Mouse (Mus musculus) cortical plate, adult 2 months (tissue): ENCODE data around the gene Pdgfra. TPM values are rescaled to one million over a fixed set of nuclear protein-coding genes. Genes with fewer than 3 reads are reported as not detected.

Experiments
- H3K27ac ChIP-seq: fragments of 200-500 bp; 2 replicates; pipeline ENCODE4 v1.5.1; 2012; ENCODE audit warnings: low read length, control low read depth, inconsistent platforms; ENCODE audit not compliant: insufficient read depth
- H3K4me1 ChIP-seq: fragments of 200-500 bp; 2 replicates; pipeline ENCODE4 v1.6.1; 2011; ENCODE audit warnings: low read length; ENCODE audit not compliant: control insufficient read depth, insufficient read depth
- H3K4me3 ChIP-seq: fragments of 200-500 bp; 2 replicates; pipeline ENCODE4 v1.5.1; 2011; ENCODE audit warnings: mild to moderate bottlenecking, low read length, control low read depth; ENCODE audit not compliant: insufficient read depth
- CTCF ChIP-seq: fragments of 200-500 bp; IDR thresholded peaks from 2 replicates; pipeline ENCODE4 v1.5.1; 2011; ENCODE audit warnings: mild to moderate bottlenecking, control low read depth, low read length; ENCODE audit not compliant: insufficient read depth; ENCODE audit errors: extremely low read depth
- POLR2A ChIP-seq: fragments of 200-500 bp; IDR thresholded peaks from 2 replicates; pipeline ENCODE4 v1.6.1; 2011; ENCODE audit warnings: mild to moderate bottlenecking, low read length, control low read depth; ENCODE audit not compliant: insufficient read depth; ENCODE audit errors: extremely low read depth
- polyA plus RNA-seq: library from polyadenylated mRNA; depleted of rRNA; stranded (reverse); fragments of >200 nt; gene quantifications from 2 replicates; pipeline ENCODE4 v1.2.3, GENCODE M21; 2012

Gene Pdgfra
- polyA plus RNA-seq, 1 experiment, result 21.7 TPM

DNA sequence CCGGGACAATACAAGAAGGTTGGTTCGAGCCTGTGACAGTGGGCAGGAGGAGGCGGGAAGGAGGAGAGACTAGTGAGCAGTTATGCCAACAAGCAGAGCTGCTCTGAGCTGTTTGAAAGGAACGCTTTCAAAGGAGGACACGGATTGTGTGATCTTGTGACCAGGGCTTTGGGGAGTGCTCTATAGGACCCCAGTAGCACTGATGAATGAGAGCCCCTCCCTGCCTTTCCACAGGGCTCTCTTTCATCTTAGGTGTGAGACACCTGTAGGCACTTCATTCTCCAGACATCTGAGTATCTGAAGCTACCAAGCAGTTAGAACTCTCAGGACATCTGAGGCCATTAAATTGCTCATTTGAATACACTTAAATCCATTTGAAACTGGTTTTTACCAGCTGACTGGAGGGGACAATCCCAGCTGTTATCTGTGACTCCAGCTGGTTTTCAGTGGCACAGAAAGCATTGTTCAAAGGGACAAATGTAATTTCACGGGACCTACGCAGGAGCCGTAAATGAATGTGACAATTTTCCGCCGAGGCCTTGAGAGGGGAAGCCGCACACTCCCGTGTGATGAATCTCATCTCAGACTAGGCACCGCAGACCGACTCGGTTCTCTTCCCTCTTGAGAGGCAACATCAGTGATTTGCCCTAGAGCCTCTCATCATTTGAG is 37.4 kb downstream of the Pdgfra start:
- Histone ChIP-seq H3K27ac (no peak overlapping the region), H3K4me3 (no peak overlapping the region), H3K4me1 (no peaks in the 10 kb centered on the region)
- TF ChIP-seq POLR2A, result no peak
- no peak for TF ChIP-seq CTCF

DNA sequence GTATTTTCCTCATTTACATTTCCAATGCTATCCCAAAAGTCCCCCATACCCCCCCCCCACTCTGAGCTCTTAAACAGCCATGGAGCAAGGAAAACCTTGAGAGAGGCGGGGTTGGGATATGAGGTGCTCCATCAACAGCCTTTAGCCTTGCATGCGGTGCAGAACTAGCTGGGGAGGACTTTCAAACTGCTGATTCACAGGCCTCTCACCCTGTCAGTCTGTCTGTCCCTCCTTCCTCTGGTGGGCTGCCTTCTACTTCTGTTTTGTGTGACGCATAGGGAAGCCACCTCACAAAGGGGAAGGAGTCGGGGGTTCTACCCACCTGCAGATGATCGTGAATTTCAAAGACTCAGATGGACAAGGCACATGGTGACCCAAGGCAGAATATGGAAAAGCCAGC is 41.0 kb downstream of the Pdgfra start:
- no peak for TF ChIP-seq POLR2A
- TF ChIP-seq CTCF, result no peak
- no peak overlapping the region for H3K4me3 ChIP-seq
- no peak overlapping the region for H3K27ac ChIP-seq
- no peaks in the 10 kb centered on the region for H3K4me1 ChIP-seq

DNA sequence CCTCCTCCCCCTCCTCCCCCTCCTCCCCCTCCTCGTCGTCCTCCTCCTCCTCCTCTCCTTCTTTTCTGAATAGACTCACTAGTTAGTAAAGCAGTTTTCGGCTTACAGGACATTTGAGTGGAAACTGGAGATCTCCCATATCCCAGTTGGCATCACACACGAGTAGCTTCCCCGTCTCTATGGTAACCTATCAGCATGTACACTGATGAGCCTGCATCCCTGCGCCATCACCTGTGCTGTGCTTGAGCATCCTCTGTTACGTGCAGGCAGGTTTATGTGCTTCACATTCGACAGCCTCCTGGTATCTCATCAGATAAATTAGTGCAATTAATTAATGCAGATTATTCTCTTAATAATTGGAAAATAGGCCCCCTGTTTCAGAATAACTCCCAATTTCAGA is 46.3 kb downstream of the Pdgfra start:
- TF ChIP-seq CTCF (no peak), POLR2A (no peak)
- Histone ChIP-seq H3K27ac (no peak overlapping the region), H3K4me1 (no peaks in the 10 kb centered on the region), H3K4me3 (no peak overlapping the region)

DNA sequence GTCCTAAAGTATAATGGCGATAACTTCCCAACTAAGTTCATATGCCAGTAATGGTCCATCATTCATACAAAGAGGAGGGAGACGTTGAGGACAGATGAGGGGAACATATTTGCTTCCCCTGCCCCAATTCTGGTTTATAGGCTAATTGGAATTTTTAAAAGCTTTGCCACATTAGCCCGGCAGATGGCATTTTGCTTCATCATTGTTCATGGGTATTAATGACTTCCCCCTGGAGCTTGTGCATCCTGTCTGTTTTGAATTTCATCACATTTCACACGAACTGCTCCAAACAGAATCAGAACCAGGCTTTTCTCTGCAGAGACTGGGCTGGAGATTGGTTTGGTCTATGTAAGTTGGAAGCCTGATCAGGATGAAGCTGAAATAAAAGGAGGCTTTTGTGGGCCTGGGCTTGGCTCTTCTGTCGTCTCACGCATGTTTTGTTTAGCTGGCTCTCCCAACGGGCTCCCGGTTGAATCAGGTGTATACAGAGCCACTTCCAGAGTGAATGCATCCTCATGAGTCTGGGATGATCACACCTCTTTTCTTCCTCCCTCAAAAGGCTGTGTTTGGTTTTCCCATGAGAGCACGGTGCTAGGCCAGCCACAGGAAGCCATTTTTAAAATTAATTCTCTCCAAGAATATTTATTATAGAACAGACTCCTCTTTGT is 47.7 kb downstream of the Pdgfra start:
- Histone ChIP-seq H3K4me3 (no peak overlapping the region), H3K4me1 (no peaks in the 10 kb centered on the region), H3K27ac (no peak overlapping the region)
- TF ChIP-seq CTCF (no peak), POLR2A (no peak)

DNA sequence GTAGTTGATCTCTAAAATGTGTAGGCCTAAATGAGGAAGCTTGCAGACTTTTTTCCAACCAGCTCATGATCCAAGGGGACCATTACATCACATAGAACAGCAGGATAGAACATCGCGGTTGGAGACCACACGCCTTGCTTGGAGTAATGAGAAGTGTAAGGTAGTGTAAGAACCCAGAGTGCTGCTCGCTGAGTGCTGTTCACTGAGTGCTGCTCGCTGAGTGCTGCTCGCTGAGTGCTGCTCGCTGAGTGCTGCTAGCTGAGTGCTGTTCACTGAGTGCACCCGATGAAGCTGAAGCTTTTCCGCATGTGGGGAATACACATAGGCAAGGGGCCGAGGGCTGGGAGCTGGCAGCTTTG is 48.3 kb downstream of the Pdgfra start:
- Histone ChIP-seq H3K4me3 (no peak overlapping the region), H3K27ac (no peak overlapping the region), H3K4me1 (no peaks in the 10 kb centered on the region)
- TF ChIP-seq CTCF (no peak), POLR2A (no peak)

DNA sequence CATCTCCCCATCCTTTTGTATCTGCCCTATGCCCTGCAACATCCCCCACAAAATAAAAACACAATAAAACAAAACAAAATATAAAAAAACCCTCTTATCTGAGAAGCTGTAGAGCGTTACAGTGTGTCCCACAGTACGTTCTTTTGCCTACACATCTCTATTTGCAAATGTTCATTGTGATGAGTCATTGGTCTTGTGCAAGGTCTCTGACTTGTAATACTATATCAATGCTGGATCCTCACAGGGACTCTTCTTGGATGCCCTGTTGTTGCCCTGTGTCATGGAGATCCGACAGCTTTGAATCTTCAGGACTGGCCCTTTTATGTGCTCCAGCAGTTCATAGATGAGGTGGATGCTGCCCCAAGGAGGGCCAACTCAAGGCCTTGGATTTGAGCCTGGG is 55.8 kb downstream of the Pdgfra start:
- Histone ChIP-seq H3K27ac (no peak overlapping the region), H3K4me1 (no peaks in the 10 kb centered on the region), H3K4me3 (no peak overlapping the region)
- TF ChIP-seq POLR2A (no peak), CTCF (no peak)

DNA sequence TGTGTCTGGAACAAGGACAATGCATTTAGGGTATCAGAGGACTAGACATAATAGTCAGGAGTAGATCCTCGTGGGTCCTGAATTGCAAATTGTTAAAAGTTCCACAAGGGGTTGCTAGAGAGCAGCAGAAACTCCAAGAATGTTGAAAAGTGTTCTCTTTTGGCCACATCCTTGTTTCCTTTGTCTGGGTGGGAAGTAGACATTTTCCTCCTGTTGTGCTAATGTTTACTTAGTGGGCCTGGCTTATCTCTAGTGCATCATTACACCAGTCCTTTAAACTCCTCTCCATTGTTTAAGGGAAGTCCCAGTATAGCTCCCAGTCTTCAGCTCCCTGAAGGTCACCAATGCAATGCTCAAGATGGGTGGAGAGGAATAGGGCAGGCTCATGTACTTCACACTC is 57.9 kb downstream of the Pdgfra start:
- TF ChIP-seq CTCF, result peak; percentile 44; the same call in 1 of the 2 replicates
- TF ChIP-seq POLR2A, result no peak
- H3K27ac ChIP-seq, result no peak overlapping the region
- H3K4me3 ChIP-seq, result no peak overlapping the region
- no peaks in the 10 kb centered on the region for H3K4me1 ChIP-seq

DNA sequence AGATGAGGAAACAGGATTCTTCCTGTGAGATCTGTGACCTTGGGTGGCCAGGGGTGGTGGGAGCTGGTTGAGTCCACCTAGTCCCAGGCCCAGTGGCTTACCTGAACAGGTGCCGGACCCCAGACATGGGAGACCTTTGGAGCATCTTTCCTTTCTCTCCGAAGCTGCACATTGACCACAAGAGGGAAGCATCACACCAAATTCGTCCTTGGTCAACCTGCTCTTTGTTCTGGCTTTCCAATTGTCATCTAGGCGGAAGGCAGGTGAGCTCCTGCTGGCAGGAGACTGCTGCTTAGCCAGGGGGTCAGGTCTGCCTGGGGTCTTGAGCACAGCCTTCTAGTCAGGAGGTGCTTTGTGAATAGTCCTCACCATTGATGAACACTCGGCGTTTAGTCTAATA is 62.4 kb downstream of the Pdgfra start:
- TF ChIP-seq CTCF (peak; percentile 68), POLR2A (no peak)
- Histone ChIP-seq H3K4me3 (no peak overlapping the region), H3K4me1 (no peaks in the 10 kb centered on the region), H3K27ac (no peak overlapping the region)

DNA sequence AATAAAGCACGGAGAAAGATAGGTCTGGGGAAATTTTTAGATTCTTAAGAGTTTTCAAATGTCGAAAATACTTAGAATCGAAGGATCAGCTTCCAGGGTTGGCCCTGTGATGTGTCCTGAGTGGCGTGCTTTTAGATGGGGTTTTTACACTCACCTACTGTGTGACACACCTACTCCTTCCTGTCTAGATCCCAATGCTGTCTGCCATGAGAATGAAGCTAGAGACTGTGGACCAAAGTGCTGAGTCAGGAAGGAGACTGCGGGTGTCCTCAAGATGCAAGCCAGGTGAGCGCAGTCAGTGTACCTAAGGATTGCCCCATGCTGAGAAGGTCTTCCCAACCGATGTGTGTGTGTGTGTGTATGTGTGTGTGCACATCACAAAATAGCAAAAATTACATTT is 62.8 kb downstream of the Pdgfra start:
- no peak for TF ChIP-seq CTCF
- TF ChIP-seq POLR2A, result no peak
- no peaks in the 10 kb centered on the region for H3K4me1 ChIP-seq
- no peak overlapping the region for H3K4me3 ChIP-seq
- H3K27ac ChIP-seq, result no peak overlapping the region

DNA sequence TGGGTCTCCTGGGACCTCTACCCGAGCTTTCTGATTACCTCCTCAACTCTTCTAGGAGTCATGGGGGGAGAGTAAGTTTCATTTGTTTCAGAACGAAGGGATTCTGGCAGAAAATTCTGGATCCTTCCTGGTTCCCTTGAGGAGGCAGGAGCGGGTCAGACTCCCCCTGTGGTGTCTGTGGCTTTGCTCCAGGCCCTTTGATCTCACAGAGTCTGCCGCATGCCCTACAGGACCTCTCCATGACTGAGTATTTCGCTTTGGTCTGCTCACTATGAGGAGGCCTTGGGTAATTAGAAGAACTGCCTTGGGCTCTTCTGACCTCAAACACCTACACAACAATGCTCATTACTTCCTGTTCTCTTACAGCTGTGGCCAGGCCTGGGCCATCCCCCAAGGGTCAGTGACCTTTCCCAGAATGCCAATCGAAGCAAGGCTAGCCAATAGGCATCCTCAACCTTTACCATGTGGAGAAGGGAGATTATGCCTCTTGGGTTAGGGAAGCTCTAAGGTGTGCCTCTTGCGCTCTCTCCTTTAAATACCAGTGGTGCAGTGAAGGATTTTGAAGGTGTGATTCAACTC is 63.7 kb downstream of the Pdgfra start:
- Histone ChIP-seq H3K27ac (no peak overlapping the region), H3K4me1 (no peaks in the 10 kb centered on the region), H3K4me3 (no peak overlapping the region)
- no peak for TF ChIP-seq CTCF
- TF ChIP-seq POLR2A, result no peak

DNA sequence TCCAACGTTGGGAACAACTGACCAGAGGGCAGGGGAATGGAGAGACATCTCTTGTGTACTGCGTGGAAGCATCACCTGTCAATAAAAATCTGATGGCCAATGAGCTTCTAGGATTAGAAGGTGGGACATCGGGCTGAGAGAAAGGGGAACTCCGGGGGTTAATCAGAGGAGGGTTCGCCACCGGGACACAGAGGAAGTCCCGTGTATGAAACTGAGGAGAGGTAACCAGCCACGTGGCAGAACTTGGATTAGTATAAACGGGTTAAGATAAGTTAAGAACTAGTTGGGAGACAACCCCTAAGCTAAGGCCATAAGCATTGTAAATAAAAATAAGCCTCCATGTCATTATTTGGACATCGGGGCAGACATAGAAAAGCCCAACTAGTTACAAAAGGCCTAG is 69.5 kb downstream of the Pdgfra start:
- Histone ChIP-seq H3K27ac (no peak overlapping the region), H3K4me1 (no peaks in the 10 kb centered on the region), H3K4me3 (no peak overlapping the region)
- TF ChIP-seq POLR2A (no peak), CTCF (no peak)
